Mouse (Mus musculus) embryonic facial prominence, embryonic 14.5 days (tissue): Measurements from ENCODE around the gene Pon1. TPM values are rescaled to one million over a fixed set of nuclear protein-coding genes. Genes with fewer than 3 reads are reported as not detected.

ENCODE experiments used
- ATAC-seq: fragments of 200-750 bp; cut with Nextera tagmentation; 2 replicates; pipeline ENCODE4 v1.8.0; 2017; ENCODE audit warnings: low read depth, moderate number of reproducible peaks, moderate TSS enrichment
- DNase-seq: peaks from one replicate; pipeline ENCODE4 v3.0.0-alpha.2; 2015; ENCODE audit warnings: low spot score
- H3K27ac ChIP-seq: fragments of 300-500 bp; sonication (generic); replicated peaks from 2 replicates; pipeline ENCODE4 v1.5.1; 2014; ENCODE audit warnings: low read depth, mild to moderate bottlenecking, low read length, moderate library complexity
- H3K27me3 ChIP-seq: fragments of 300-500 bp; sonication (generic); replicated peaks from 2 replicates; pipeline ENCODE4 v1.6.1; 2014; ENCODE audit warnings: low read length; ENCODE audit not compliant: control insufficient read depth, insufficient read depth
- H3K36me3 ChIP-seq: fragments of 300-500 bp; sonication (generic); 2 replicates; pipeline ENCODE4 v1.6.1; 2014; ENCODE audit warnings: low read length, mixed read lengths; ENCODE audit not compliant: control insufficient read depth, insufficient read depth
- H3K4me1 ChIP-seq: fragments of 300-500 bp; sonication (generic); 2 replicates; pipeline ENCODE4 v1.6.1; 2014; ENCODE audit warnings: antibody characterized with exemption, low read length; ENCODE audit not compliant: control insufficient read depth, insufficient read depth
- H3K4me2 ChIP-seq: fragments of 300-500 bp; sonication (generic); 2 replicates; pipeline ENCODE4 v1.6.1; 2014; ENCODE audit warnings: low read depth, mild to moderate bottlenecking, low read length, moderate library complexity, mixed read lengths
- H3K4me3 ChIP-seq: fragments of 300-500 bp; sonication (generic); 2 replicates; pipeline ENCODE4 v1.5.1; 2014; ENCODE audit warnings: low read depth, mild to moderate bottlenecking, low read length
- H3K9ac ChIP-seq: fragments of 300-500 bp; sonication (generic); 2 replicates; pipeline ENCODE4 v1.6.1; 2014; ENCODE audit warnings: low read depth, mild to moderate bottlenecking, low read length, moderate library complexity, mixed read lengths
- H3K9me3 ChIP-seq: fragments of 300-500 bp; sonication (generic); 2 replicates; pipeline ENCODE4 v1.6.1; 2016; ENCODE audit warnings: low read length; ENCODE audit not compliant: control insufficient read depth
- WGBS: fragments of 180-500 bp; shearing (Covaris S2); extraction: QIAGEN DNeasy Blood & Tissue Kit; methylation state at CpG from one replicate; pipeline ENCODE4 v1.1.7; 2014; 5-methylcytosine and 5-hydroxymethylcytosine counted together
- polyA plus RNA-seq: library from polyadenylated mRNA; unstranded; fragments of >200 nt; fragmentation: Nextera tagmentation; extraction: Ambion mirVana; gene quantifications from 2 replicates; pipeline ENCODE4 v1.2.1, GENCODE M21; 2014

Gene Pon1
- polyA plus RNA-seq, 1 experiment from 2014 or later = 3.9 TPM

GRCm38 (mm10) chr6:5136046-5136445 is 57.7 kb downstream of the Pon1 start:
- Histone ChIP-seq H3K4me2 (no peak overlapping the region), H3K27me3 (no peaks in the 10 kb centered on the region), H3K4me3 (no peak overlapping the region), H3K9me3 (no peaks in the 10 kb centered on the region), H3K36me3 (peaks cover 4% of the 10 kb centered on the region; the same call in 1 of the 2 replicates), H3K9ac (no peak overlapping the region), H3K4me1 (no peaks in the 10 kb centered on the region), H3K27ac (no peak overlapping the region)
- DNase-seq (no peak), ATAC-seq (no peak)
- 76% methylated on average over 6 of the region's 6 CpGs for WGBS

- H3K4me2 ChIP-seq = no peak overlapping the region
- ATAC-seq = no peak
- WGBS = 77% methylated on average over 6 of the region's 6 CpGs
Observed at GRCm38 (mm10) chr6:5134986-5135385, 58.8 kb downstream of the Pon1 start.

GRCm38 (mm10) chr6:5129364-5130093 is 64.2 kb downstream of the Pon1 start:
- Histone ChIP-seq H3K27me3 (no peaks in the 10 kb centered on the region), H3K4me2 (no peak overlapping the region), H3K4me3 (no peak overlapping the region), H3K9ac (no peak overlapping the region), H3K9me3 (no peaks in the 10 kb centered on the region), H3K4me1 (no peaks in the 10 kb centered on the region), H3K27ac (no peak overlapping the region), H3K36me3 (no peaks in the 10 kb centered on the region)
- DNase-seq (no peak), ATAC-seq (no peak)
- WGBS = 73% methylated on average over 14 of the region's 14 CpGs

More at GRCm38 (mm10) chr6:5134986-5135385, 58.8 kb downstream of the Pon1 start:
- H3K36me3 ChIP-seq = peaks cover 4% of the 10 kb centered on the region; the same call in 1 of the 2 replicates
- no peak overlapping the region for H3K27ac ChIP-seq
- no peak for DNase-seq
- no peaks in the 10 kb centered on the region for H3K27me3 ChIP-seq
- no peaks in the 10 kb centered on the region for H3K9me3 ChIP-seq
- H3K9ac ChIP-seq = no peak overlapping the region
- no peak overlapping the region for H3K4me3 ChIP-seq
- no peaks in the 10 kb centered on the region for H3K4me1 ChIP-seq

- H3K27ac ChIP-seq = no peak overlapping the region
- ATAC-seq = no peak
- H3K36me3 ChIP-seq = peaks cover 13% of the 10 kb centered on the region; the same call in 1 of the 2 replicates
- no peaks in the 10 kb centered on the region for H3K9me3 ChIP-seq
- H3K4me3 ChIP-seq = no peak overlapping the region
- no peaks in the 10 kb centered on the region for H3K4me1 ChIP-seq
- DNase-seq = no peak
- H3K9ac ChIP-seq = no peak overlapping the region
- H3K27me3 ChIP-seq = no peaks in the 10 kb centered on the region
- no peak overlapping the region for H3K4me2 ChIP-seq
- 70% methylated on average over 3 of the region's 3 CpGs for WGBS
Observed at GRCm38 (mm10) chr6:5120229-5120628, 73.5 kb downstream of the Pon1 start.

GRCm38 (mm10) chr6:5119181-5119910 is 74.4 kb downstream of the Pon1 start:
- Histone ChIP-seq H3K9me3 (no peaks in the 10 kb centered on the region), H3K4me2 (no peak overlapping the region), H3K9ac (no peak overlapping the region), H3K4me1 (no peaks in the 10 kb centered on the region), H3K4me3 (no peak overlapping the region), H3K27ac (no peak overlapping the region), H3K36me3 (peaks cover 13% of the 10 kb centered on the region; the same call in 1 of the 2 replicates), H3K27me3 (no peaks in the 10 kb centered on the region)
- DNase-seq = no peak
- 78% methylated on average over 15 of the region's 15 CpGs for whole genome bisulfite sequencing
- no peak for ATAC-seq

Other genes starting within 250 kb of the Pon1 start
- 11.8 and 14.0 TPM in 2 replicates for gene Pon3, start 62.3 kb upstream of the Pon1 start, polyA plus RNA-seq
- gene Pon2, start 104.5 kb upstream of the Pon1 start, polyA plus RNA-seq = 26.0 and 29.7 TPM in 2 replicates
- 31.4 and 42.3 TPM in 2 replicates for gene Asb4, start 189.4 kb upstream of the Pon1 start, polyA plus RNA-seq